Mouse (Mus musculus) embryonic fibroblast, embryonic 13.5 days (primary cell): ENCODE results near the gene 6030408B16Rik.

Experiments
- CTCF ChIP-seq: IDR thresholded peaks from 2 replicates; pipeline ENCODE4 v1.5.1; 2011; ENCODE audit warnings: mild to moderate bottlenecking, control low read depth, low read length, moderate library complexity, borderline replicate concordance; ENCODE audit not compliant: insufficient read depth
- POLR2A ChIP-seq: IDR thresholded peaks from 2 replicates; pipeline ENCODE4 v1.6.1; 2011; ENCODE audit warnings: low read depth, mild to moderate bottlenecking, control low read depth, low read length, moderate library complexity

DNA sequence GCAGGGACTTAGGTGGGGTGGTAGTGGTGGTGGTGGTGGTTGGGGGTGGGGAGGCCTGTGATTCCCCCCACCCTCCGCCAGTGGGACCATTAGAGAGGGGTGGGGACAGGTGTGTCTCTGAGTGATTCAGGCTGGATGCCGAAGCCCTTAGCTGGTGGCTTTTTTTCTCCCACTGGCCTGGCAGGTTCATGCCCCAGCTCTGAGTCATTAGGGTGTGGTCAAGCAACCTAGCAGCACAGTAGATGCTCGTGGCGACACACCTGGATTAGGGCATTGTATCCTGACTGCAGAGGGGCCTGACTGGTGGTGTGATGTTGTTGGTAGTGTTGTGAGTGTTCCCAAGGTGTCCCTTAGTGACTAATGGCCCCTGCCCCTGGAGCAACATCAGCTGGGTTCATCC, 38.1 kb downstream of the 6030408B16Rik start:
- TF ChIP-seq CTCF: no peak
- no peak for TF ChIP-seq POLR2A
